Mouse (Mus musculus) forebrain, embryonic 13.5 days (tissue): ENCODE measurements at regions not wholly inside any gene's neighbourhood (a gene's known extent, or its start where the extent isn't known, plus 50 kb on each side); places are given as distances from the start of the nearest gene placed in this dataset.

Source experiments
- ATAC-seq: fragments of 200-750 bp; cut with Nextera tagmentation; 2 replicates; pipeline ENCODE4 v1.8.0; 2017
- H3K27ac ChIP-seq: fragments of 300-500 bp; sonication (generic); 2 replicates; pipeline ENCODE4 v1.5.1; 2015; ENCODE audit warnings: inconsistent platforms, mild to moderate bottlenecking, moderate library complexity
- H3K27me3 ChIP-seq: fragments of 300-500 bp; sonication (generic); 2 replicates; pipeline ENCODE4 v1.6.1; 2015; ENCODE audit warnings: mild to moderate bottlenecking, inconsistent platforms
- H3K36me3 ChIP-seq: fragments of 300-500 bp; sonication (generic); 2 replicates; pipeline ENCODE4 v1.6.1; 2015; ENCODE audit warnings: mild to moderate bottlenecking, inconsistent platforms; ENCODE audit not compliant: poor library complexity, severe bottlenecking
- H3K4me1 ChIP-seq: fragments of 300-500 bp; sonication (generic); 2 replicates; pipeline ENCODE4 v1.6.1; 2015; ENCODE audit warnings: inconsistent platforms
- H3K4me2 ChIP-seq: fragments of 300-500 bp; sonication (generic); 2 replicates; pipeline ENCODE4 v1.6.1; 2015; ENCODE audit warnings: inconsistent platforms, mild to moderate bottlenecking, moderate library complexity
- H3K4me3 ChIP-seq: fragments of 300-500 bp; sonication (generic); 2 replicates; pipeline ENCODE4 v1.5.1; 2015; ENCODE audit warnings: mild to moderate bottlenecking, inconsistent platforms
- H3K9ac ChIP-seq: fragments of 300-500 bp; sonication (generic); 2 replicates; pipeline ENCODE4 v1.6.1; 2015; ENCODE audit warnings: mild to moderate bottlenecking, inconsistent platforms
- H3K9me3 ChIP-seq: fragments of 300-500 bp; sonication (generic); replicated peaks from 2 replicates; pipeline ENCODE4 v1.6.1; 2016; ENCODE audit warnings: inconsistent platforms
- WGBS: fragments of 180-500 bp; shearing (Covaris S2); methylation state at CpG from one replicate; pipeline ENCODE4 v1.1.7; 2015; 5-methylcytosine and 5-hydroxymethylcytosine counted together

- no peak overlapping the region for H3K27ac ChIP-seq
- H3K4me2 ChIP-seq = no peak overlapping the region
- H3K4me1 ChIP-seq = no peaks in the 10 kb centered on the region
- no peak for ATAC-seq
- H3K27me3 ChIP-seq = no peaks in the 10 kb centered on the region
- no peaks in the 10 kb centered on the region for H3K36me3 ChIP-seq
- no peaks in the 10 kb centered on the region for H3K9me3 ChIP-seq
- no peak overlapping the region for H3K9ac ChIP-seq
- H3K4me3 ChIP-seq = no peak overlapping the region
- 89% methylated on average over 5 of the region's 5 CpGs for WGBS
These were observed 54.2 kb upstream of the Cdc42bpa start for GRCm38 (mm10) chr1:179906115-179906514.

- Histone ChIP-seq H3K27ac (no peak overlapping the region), H3K4me2 (no peak overlapping the region), H3K4me3 (no peak overlapping the region), H3K27me3 (no peaks in the 10 kb centered on the region), H3K36me3 (no peaks in the 10 kb centered on the region), H3K9me3 (no peaks in the 10 kb centered on the region), H3K9ac (no peak overlapping the region), H3K4me1 (no peaks in the 10 kb centered on the region)
- ATAC-seq = no peak
- 89% methylated on average over 6 of the region's 6 CpGs for WGBS
These were observed 67.6 kb upstream of the Cdc42bpa start for GRCm38 (mm10) chr1:179892711-179893110.

GRCm38 (mm10) chr1:179887921-179888320 is 72.4 kb upstream of the Cdc42bpa start:
- 81% methylated on average over 9 of the region's 9 CpGs for WGBS
- no peaks in the 10 kb centered on the region for H3K9me3 ChIP-seq

GRCm38 (mm10) chr1:179881222-179881621 is 77.7 kb upstream of the Ahctf1 start:
- Histone ChIP-seq H3K9me3 (no peaks in the 10 kb centered on the region), H3K4me3 (no peak overlapping the region), H3K36me3 (no peaks in the 10 kb centered on the region), H3K4me2 (no peak overlapping the region), H3K27me3 (no peaks in the 10 kb centered on the region), H3K4me1 (no peaks in the 10 kb centered on the region), H3K9ac (no peak overlapping the region), H3K27ac (no peak overlapping the region)
- 85% methylated on average over 5 of the region's 5 CpGs for WGBS
- no peak for ATAC-seq

More at GRCm38 (mm10) chr1:179887921-179888320, 72.4 kb upstream of the Cdc42bpa start:
- H3K4me3 ChIP-seq = no peak overlapping the region
- H3K27ac ChIP-seq = no peak overlapping the region
- H3K4me2 ChIP-seq = no peak overlapping the region
- H3K4me1 ChIP-seq = no peaks in the 10 kb centered on the region
- ATAC-seq = no peak
- no peaks in the 10 kb centered on the region for H3K36me3 ChIP-seq
- no peaks in the 10 kb centered on the region for H3K27me3 ChIP-seq
- no peak overlapping the region for H3K9ac ChIP-seq

GRCm38 (mm10) chr1:179877893-179878292 is 74.4 kb upstream of the Ahctf1 start:
- Histone ChIP-seq H3K9ac (no peak overlapping the region), H3K4me3 (no peak overlapping the region), H3K36me3 (no peaks in the 10 kb centered on the region), H3K9me3 (no peaks in the 10 kb centered on the region), H3K27me3 (no peaks in the 10 kb centered on the region), H3K4me2 (no peak overlapping the region), H3K4me1 (no peaks in the 10 kb centered on the region), H3K27ac (no peak overlapping the region)
- no peak for ATAC-seq
- 86% methylated on average over 6 of the region's 6 CpGs for WGBS

GRCm38 (mm10) chr1:179873772-179874555 is 70.5 kb upstream of the Ahctf1 start:
- ATAC-seq = no peak
- 83% methylated on average over 12 of the region's 12 CpGs for WGBS
- Histone ChIP-seq H3K9ac (no peak overlapping the region), H3K27me3 (no peaks in the 10 kb centered on the region), H3K4me3 (no peak overlapping the region), H3K36me3 (no peaks in the 10 kb centered on the region), H3K9me3 (no peaks in the 10 kb centered on the region), H3K4me1 (no peaks in the 10 kb centered on the region), H3K4me2 (no peak overlapping the region), H3K27ac (no peak overlapping the region)

GRCm38 (mm10) chr1:179871961-179872360 is 68.5 kb upstream of the Ahctf1 start:
- H3K27me3 ChIP-seq = no peaks in the 10 kb centered on the region
- no peak overlapping the region for H3K4me2 ChIP-seq
- no peaks in the 10 kb centered on the region for H3K36me3 ChIP-seq
- ATAC-seq = no peak
- no peak overlapping the region for H3K27ac ChIP-seq
- no peak overlapping the region for H3K9ac ChIP-seq
- H3K4me1 ChIP-seq = no peaks in the 10 kb centered on the region
- WGBS = 92% methylated on average over 3 of the region's 3 CpGs
- H3K9me3 ChIP-seq = no peaks in the 10 kb centered on the region
- no peak overlapping the region for H3K4me3 ChIP-seq

- Histone ChIP-seq H3K4me1 (no peaks in the 10 kb centered on the region), H3K27ac (no peak overlapping the region), H3K4me2 (no peak overlapping the region), H3K36me3 (no peaks in the 10 kb centered on the region), H3K9ac (no peak overlapping the region), H3K4me3 (no peak overlapping the region), H3K27me3 (no peaks in the 10 kb centered on the region), H3K9me3 (no peaks in the 10 kb centered on the region)
- no peak for ATAC-seq
- 89% methylated on average over 9 of the region's 9 CpGs for WGBS
These were observed 65.2 kb upstream of the Ahctf1 start for GRCm38 (mm10) chr1:179868656-179869055.

GRCm38 (mm10) chr1:179867493-179867892 is 64.0 kb upstream of the Ahctf1 start:
- H3K9ac ChIP-seq = no peak overlapping the region
- WGBS = 88% methylated on average over 4 of the region's 4 CpGs
- no peak for ATAC-seq

GRCm38 (mm10) chr1:179866056-179866772 is 62.7 kb upstream of the Ahctf1 start:
- 88% methylated on average over 16 of the region's 16 CpGs for WGBS
- Histone ChIP-seq H3K9ac (no peak overlapping the region), H3K4me1 (no peaks in the 10 kb centered on the region), H3K4me2 (no peak overlapping the region), H3K9me3 (no peaks in the 10 kb centered on the region), H3K27me3 (no peaks in the 10 kb centered on the region), H3K36me3 (no peaks in the 10 kb centered on the region), H3K4me3 (no peak overlapping the region), H3K27ac (peak overlapping the region; percentile 48)
- ATAC-seq = no peak

More at GRCm38 (mm10) chr1:179867493-179867892, 64.0 kb upstream of the Ahctf1 start:
- Histone ChIP-seq H3K9me3 (no peaks in the 10 kb centered on the region), H3K36me3 (no peaks in the 10 kb centered on the region), H3K27ac (no peak overlapping the region), H3K27me3 (no peaks in the 10 kb centered on the region), H3K4me1 (no peaks in the 10 kb centered on the region), H3K4me2 (no peak overlapping the region), H3K4me3 (no peak overlapping the region)

- Histone ChIP-seq H3K4me3 (no peak overlapping the region), H3K9me3 (no peaks in the 10 kb centered on the region), H3K27me3 (no peaks in the 10 kb centered on the region), H3K9ac (no peak overlapping the region), H3K36me3 (no peaks in the 10 kb centered on the region), H3K4me2 (no peak overlapping the region), H3K4me1 (no peaks in the 10 kb centered on the region), H3K27ac (peak overlapping the region; percentile 48; the same call in 1 of the 2 replicates)
- ATAC-seq = no peak
- 89% methylated on average over 11 of the region's 11 CpGs for WGBS
These were observed 62.1 kb upstream of the Ahctf1 start for GRCm38 (mm10) chr1:179865561-179865960.

- Histone ChIP-seq H3K4me1 (no peaks in the 10 kb centered on the region), H3K27ac (no peak overlapping the region), H3K4me2 (no peak overlapping the region), H3K27me3 (no peaks in the 10 kb centered on the region), H3K36me3 (no peaks in the 10 kb centered on the region), H3K9me3 (no peaks in the 10 kb centered on the region), H3K4me3 (no peak overlapping the region), H3K9ac (no peak overlapping the region)
- no peak for ATAC-seq
- WGBS = 91% methylated on average over 5 of the region's 5 CpGs
These were observed 61.2 kb upstream of the Ahctf1 start for GRCm38 (mm10) chr1:179864537-179865226.
